Mouse (Mus musculus): Measurements from ENCODE around the gene 6820408C15Rik.
A peak's percentile ranks its signal among the peaks of the same experiment; 100 is the strongest.

The 6820408C15Rik gene

GRCm38 (mm10) chr2:152470973-152471372, 55.6 kb downstream of the 6820408C15Rik start:
- peak; percentile 47 for DNase-seq (ENCODE audit: extremely low spot score)

DNA sequence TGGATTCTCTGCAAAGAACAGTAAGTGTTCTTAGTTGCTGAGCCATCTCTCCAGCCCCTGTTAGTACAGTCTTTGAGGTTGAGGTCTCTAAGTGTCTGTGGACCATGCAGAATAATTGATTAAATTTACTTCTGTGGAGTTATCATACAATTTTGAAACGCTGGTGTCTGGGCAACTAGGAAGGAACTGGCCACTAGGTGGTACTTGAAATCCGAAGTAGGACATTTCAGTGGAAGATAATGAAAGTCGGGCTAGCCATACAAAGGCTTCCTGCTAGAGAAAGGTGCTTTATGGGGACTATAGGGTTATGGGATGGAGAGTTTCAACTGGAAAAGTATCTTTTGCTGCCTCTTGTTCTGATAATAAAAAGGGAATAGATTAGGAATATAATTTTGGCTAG, 57.0 kb downstream of the 6820408C15Rik start:
- no peak for DNase-seq (ENCODE audit: extremely low spot score)

DNA sequence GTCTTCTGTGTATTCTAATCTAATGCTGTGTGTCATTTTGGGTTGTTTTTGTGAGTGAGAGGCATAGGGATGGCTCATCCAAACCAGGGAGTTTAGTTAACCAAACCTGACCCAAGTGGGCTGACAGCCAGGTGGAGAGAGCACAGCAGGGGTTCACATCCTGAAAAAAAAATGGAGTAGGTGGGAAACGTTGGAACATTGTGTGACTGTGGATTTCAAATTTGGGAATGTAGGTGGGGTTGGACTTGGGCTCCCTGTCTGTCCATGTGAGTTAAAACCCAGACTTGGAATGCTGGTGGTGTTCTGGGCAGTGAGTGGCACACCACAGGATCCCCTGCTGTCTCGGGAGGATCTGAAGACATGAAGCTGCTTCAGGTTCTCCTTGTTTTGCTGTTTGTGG, 61.4 kb downstream of the 6820408C15Rik start, which contains the start of gene Defb20:
Gene Defb20 (plus strand): TSS at position 301 of the 400 bp plus-strand sequence.
- no peak for DNase-seq (ENCODE audit: extremely low spot score)

DNA sequence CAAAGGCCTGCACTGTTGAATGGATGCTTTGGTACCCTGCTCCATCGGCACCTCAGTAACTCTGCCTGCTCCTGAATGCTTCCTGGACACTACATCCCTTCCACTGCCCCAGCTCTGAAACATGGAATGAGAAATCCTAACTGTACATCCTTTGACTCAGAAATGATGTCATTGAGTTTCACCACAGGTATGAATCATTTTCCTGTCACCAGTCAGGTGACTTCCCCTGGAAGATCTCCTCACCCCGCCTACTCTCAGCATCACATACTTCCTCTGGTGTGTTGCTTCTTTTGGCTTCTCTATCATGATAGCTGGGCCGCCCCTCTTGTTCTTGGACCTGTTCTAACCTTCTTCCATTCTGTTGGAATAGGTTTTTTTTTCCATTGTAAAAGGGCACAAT, 65.5 kb downstream of the 6820408C15Rik start:
- no peak for DNase-seq (ENCODE audit: extremely low spot score)

DNA sequence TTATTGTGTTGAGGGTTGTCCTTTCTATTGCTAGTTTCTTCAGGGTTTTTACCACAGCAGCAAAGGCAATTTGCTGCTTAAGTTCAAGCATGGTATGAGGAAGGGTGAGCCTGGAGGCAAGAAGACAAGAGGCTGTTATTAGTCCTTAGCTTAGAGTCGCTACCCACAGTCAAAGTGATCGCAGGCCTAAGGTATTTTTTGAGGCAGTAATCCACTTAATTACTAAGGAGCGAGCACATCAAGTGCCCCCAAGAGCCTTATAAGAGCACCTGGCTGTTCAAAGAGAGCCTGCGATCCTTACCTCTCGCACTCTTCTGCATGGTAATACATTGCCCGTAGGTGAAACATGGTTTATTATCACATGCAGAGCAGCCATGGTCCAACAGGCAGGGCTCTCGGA, 66.3 kb downstream of the 6820408C15Rik start:
- no peak for DNase-seq (ENCODE audit: extremely low spot score)

GRCm38 (mm10) chr2:152487024-152487423, 71.6 kb downstream of the 6820408C15Rik start:
- DNase-seq (ENCODE audit: extremely low spot score) = no peak

DNA sequence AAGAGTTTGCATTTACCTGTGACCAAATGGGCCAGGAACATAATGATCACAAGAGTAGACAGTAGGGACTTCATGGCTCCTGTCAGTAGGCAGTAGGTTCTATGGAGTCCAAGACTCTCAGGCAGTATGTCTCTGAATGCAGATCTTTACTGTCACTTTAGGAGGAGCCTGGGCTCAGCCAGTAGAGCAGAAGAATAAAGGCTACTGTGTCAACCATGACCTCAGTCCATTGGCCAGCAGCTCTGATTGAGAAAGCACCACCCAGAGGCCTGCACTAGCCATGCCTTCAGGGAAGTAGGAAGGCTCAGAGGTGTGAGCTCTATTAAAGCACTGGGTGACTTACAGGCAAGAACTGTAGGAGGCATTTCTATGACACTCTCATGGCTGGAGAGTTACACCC, 74.7 kb downstream of the 6820408C15Rik start, which contains the start of gene Defb22:
Gene Defb22 (minus strand): TSS at position 101 of the 400 bp plus-strand sequence.
- DNase-seq (ENCODE audit: extremely low spot score) = no peak

GRCm38 (mm10) chr2:152493151-152493550, 77.8 kb downstream of the 6820408C15Rik start:
- no peak for DNase-seq (ENCODE audit: extremely low spot score)

Data from embryo, embryonic 9.5 days (tissue).